Mouse (Mus musculus) hindbrain, embryonic 14.5 days (tissue): ENCODE measurements around the gene Itsn1. TPM values are rescaled to one million over a fixed set of nuclear protein-coding genes. Genes with fewer than 3 reads are reported as not detected.

ENCODE experiments used
- ATAC-seq: fragments of 200-750 bp; cut with Nextera tagmentation; 2 replicates; pipeline ENCODE4 v1.8.0; 2017; ENCODE audit warnings: moderate number of reproducible peaks, mild to moderate bottlenecking, moderate TSS enrichment, moderate library complexity; ENCODE audit not compliant: low FRiP score
- DNase-seq: peaks from one replicate; pipeline ENCODE4 v3.0.0-alpha.2; 2015; ENCODE audit warnings: low spot score
- H3K27ac ChIP-seq: fragments of 300-500 bp; sonication (generic); 2 replicates; pipeline ENCODE4 v1.5.1; 2014; ENCODE audit warnings: mild to moderate bottlenecking, moderate library complexity
- H3K27me3 ChIP-seq: fragments of 300-500 bp; sonication (generic); 2 replicates; pipeline ENCODE4 v1.6.1; 2014; ENCODE audit warnings: mild to moderate bottlenecking, low read length, mixed read lengths; ENCODE audit not compliant: control insufficient read depth, insufficient read depth
- H3K36me3 ChIP-seq: fragments of 300-500 bp; sonication (generic); replicated peaks from 2 replicates; pipeline ENCODE4 v1.6.1; 2014; ENCODE audit not compliant: control insufficient read depth, insufficient read depth
- H3K4me1 ChIP-seq: fragments of 300-500 bp; sonication (generic); replicated peaks from 2 replicates; pipeline ENCODE4 v1.6.1; 2014; ENCODE audit warnings: antibody characterized with exemption, low read length, mixed read lengths; ENCODE audit not compliant: control insufficient read depth, insufficient read depth
- H3K4me2 ChIP-seq: fragments of 300-500 bp; sonication (generic); replicated peaks from 2 replicates; pipeline ENCODE4 v1.6.1; 2014; ENCODE audit warnings: mild to moderate bottlenecking, moderate library complexity
- H3K4me3 ChIP-seq: fragments of 300-500 bp; sonication (generic); replicated peaks from 2 replicates; pipeline ENCODE4 v1.5.1; 2014; ENCODE audit warnings: mild to moderate bottlenecking, low read length
- H3K9ac ChIP-seq: fragments of 300-500 bp; sonication (generic); 2 replicates; pipeline ENCODE4 v1.6.1; 2014
- H3K9me3 ChIP-seq: fragments of 300-500 bp; sonication (generic); 2 replicates; pipeline ENCODE4 v1.6.1; 2016; ENCODE audit warnings: low read length; ENCODE audit not compliant: control insufficient read depth
- WGBS: fragments of 180-500 bp; shearing (Covaris S2); extraction: QIAGEN DNeasy Blood & Tissue Kit; methylation state at CpG from one replicate; pipeline ENCODE4 v1.1.7; 2014; 5-methylcytosine and 5-hydroxymethylcytosine counted together
- polyA plus RNA-seq: library from polyadenylated mRNA; unstranded; fragments of >200 nt; fragmentation: Nextera tagmentation; extraction: Ambion mirVana; gene quantifications from 2 replicates; pipeline ENCODE4 v1.2.1, GENCODE M21; 2014

Itsn1 gene
- polyA plus RNA-seq, 1 experiment from 2014 or later = 61.8 TPM

DNA sequence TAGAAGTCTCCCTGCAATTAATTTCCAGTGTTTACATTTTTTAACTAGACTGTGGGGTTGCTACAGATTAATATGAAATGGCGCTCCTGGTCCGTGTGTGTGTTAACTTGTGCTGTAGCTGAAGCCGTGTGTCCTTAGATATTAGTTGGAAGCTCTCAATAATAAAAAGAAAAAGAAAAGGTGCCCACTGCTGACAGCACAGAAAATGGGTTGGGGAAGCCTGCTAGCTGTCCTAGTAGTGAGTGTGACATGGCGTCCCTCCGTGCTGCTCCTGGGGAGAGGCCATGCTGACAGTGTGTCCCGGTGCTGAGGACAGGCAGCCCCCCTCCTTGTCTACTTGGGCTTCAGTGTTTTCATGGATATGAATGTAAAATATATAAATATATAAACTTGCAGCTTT lies 142.1 kb downstream of the Itsn1 start:
- H3K27ac ChIP-seq = no peak overlapping the region
- H3K4me1 ChIP-seq = no peaks in the 10 kb centered on the region
- no peaks in the 10 kb centered on the region for H3K27me3 ChIP-seq
- no peak overlapping the region for H3K9ac ChIP-seq
- H3K9me3 ChIP-seq = no peaks in the 10 kb centered on the region
- H3K4me2 ChIP-seq = no peak overlapping the region
- ATAC-seq = no peak
- 95% methylated on average over 6 of the region's 6 CpGs for WGBS
- H3K4me3 ChIP-seq = no peak overlapping the region
- H3K36me3 ChIP-seq = peaks cover 54% of the 10 kb centered on the region
- no peak for DNase-seq

DNA sequence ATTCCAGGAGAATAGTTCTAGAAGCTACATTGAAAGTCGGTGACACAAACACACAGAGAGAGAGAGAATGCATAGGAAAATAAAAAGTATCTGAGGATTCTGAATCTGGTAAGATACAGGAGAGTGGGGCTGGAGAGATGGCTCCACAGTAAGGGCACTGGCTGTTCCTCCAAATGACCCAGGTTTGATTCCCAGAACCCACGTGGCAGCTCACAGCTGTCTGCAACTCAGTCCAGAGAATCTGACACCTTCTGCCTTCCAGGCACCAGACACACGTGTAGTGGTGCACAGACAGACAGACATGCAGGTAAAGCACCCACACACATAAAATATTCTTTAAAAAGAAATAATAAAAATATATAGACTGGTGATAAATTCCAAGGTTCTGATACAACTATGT lies 144.6 kb downstream of the Itsn1 start:
- Histone ChIP-seq H3K4me2 (no peak overlapping the region), H3K4me1 (no peaks in the 10 kb centered on the region), H3K4me3 (no peak overlapping the region), H3K27ac (no peak overlapping the region), H3K9me3 (no peaks in the 10 kb centered on the region), H3K9ac (no peak overlapping the region), H3K27me3 (no peaks in the 10 kb centered on the region), H3K36me3 (peaks cover 44% of the 10 kb centered on the region)
- ATAC-seq (no peak), DNase-seq (no peak)
- 83% methylated on average over 3 of the region's 3 CpGs for WGBS

DNA sequence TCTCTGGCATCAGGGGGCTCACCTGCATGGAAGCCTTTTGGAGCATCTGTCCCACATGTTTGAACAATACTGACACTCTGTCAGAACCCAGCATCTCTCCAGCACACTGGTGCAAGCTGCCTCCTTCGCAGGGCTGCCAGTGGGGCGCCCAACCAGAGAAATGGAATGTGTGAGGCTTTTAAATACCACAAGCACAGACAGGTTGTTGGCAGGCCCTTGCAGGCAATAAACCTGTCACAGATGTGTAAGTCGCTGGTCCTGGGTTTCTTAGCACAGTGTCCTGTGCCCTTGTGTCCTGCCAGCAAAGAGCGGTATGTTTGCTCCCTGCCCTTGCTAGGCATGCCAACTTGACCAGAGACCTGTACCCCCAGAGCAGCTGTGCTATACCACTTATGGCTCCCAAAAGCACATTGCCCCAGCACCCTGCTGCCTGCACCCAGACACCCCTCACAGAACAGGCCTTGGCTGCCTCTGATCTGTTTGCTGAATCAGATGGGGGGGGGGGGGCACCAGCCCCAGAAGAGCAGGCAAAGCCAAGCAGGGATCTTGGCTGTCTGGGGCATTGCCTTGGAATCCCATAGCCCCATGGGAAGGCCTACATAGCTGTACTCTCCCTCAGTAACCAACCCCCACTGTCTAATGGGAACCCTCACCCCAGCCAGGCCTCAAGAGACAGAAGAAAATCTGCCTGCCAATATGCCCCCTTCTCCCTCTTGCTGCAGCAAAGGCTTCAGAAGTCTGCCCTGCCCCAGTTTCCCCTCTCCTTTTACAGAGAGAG lies 146.7 kb downstream of the Itsn1 start:
- Histone ChIP-seq H3K4me1 (no peaks in the 10 kb centered on the region), H3K27ac (0 out of 2 replicates have a peak overlapping the region, but pooled peaks have one; percentile 20), H3K36me3 (peaks cover 38% of the 10 kb centered on the region), H3K4me3 (no peak overlapping the region), H3K9me3 (no peaks in the 10 kb centered on the region), H3K27me3 (no peaks in the 10 kb centered on the region), H3K4me2 (no peak overlapping the region), H3K9ac (no peak overlapping the region)
- WGBS = 69% methylated on average over 4 of the region's 4 CpGs
- DNase-seq (no peak), ATAC-seq (no peak)

DNA sequence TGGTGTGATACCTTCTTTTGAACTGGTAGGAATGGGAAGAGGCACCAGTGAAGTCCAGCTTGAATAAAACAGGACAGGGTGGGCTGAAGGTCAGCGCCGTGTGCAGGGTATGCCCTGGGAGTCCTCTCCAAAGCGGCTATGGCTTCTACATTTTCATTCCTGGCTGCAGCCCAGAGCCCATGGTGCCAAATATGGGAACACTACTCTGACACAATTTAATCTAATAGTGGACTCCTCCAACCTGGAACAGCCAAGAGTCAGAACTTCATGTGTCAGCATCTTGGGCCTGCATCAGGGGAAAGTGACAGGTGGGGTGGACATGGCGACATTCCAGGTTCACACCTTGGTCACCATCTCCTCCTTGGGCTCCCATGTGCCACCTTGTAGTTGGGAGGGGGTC lies 147.4 kb downstream of the Itsn1 start:
- DNase-seq (no peak), ATAC-seq (no peak)
- 100% methylated on average over 4 of the region's 4 CpGs for WGBS
- H3K4me3 ChIP-seq = no peak overlapping the region
- H3K4me1 ChIP-seq = no peaks in the 10 kb centered on the region
- no peaks in the 10 kb centered on the region for H3K27me3 ChIP-seq
- H3K36me3 ChIP-seq = peaks cover 38% of the 10 kb centered on the region
- no peak overlapping the region for H3K27ac ChIP-seq
- H3K9ac ChIP-seq = no peak overlapping the region
- H3K4me2 ChIP-seq = no peak overlapping the region
- H3K9me3 ChIP-seq = no peaks in the 10 kb centered on the region

DNA sequence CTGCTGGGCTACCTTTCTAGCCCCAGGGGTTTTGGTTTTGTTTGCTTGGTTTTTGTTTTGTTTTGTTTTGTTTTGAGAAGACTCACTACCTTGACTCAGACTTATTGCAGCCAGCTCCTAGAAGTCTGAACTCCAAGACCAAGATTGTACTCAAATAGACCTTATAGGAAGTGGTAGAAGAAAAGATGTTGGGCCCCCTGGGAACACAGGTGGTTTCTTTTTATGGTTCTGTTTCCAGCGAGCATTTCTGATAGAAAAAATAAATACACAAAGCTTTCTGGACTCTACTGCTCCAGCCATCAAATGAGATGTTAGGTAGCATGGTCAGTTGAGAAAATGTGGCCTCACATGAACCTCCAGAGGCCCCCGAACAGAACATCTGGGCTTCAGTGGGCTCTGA lies 150.0 kb downstream of the Itsn1 start:
- DNase-seq = no peak

DNA sequence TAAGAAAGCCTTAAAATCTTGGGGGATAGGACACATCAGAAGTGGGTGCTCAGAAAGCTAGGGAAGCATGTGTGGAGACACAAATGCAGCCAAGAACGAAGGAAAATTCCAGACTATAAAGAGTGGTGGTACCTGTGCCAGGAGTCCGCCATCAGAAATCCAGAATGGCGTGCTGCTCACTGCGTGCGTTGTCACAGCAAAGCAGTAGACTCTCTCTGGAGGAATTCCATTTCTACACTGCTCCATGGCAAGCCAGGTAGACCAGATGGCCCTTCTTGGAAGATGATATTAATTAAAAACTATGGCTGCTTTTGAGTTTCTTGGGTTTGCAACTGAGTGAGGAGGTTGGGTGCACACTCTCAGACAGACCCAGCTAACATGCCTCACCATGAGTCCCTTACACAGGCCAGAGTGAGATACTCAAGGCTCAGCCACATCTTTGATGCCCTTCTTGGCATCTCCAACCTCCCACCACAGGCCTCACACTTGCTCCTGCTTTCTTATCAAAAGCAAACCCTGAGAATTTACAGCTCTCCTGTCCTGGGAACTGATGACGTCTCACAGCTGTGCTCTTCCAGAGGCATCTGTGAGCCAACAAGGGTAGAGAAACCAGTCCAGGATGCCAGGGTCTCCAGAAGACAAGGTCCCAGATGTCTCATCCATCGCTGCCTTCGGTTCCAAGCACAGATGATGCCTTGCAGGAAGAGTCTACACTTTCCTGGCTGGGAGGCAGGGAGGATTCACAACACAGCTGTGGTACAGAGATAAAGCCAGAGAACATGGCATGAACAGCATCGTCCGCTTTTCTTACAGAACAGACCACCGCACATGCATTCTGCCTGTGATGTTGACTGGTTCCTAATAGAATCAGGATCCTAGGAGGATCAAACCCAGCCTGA lies 152.0 kb downstream of the Itsn1 start:
- no peak for DNase-seq
- no peak overlapping the region for H3K27ac ChIP-seq
- peaks cover 29% of the 10 kb centered on the region; the same call in 1 of the 2 replicates for H3K36me3 ChIP-seq
- no peak overlapping the region for H3K4me3 ChIP-seq
- H3K4me2 ChIP-seq = no peak overlapping the region
- H3K9ac ChIP-seq = no peak overlapping the region
- no peaks in the 10 kb centered on the region for H3K9me3 ChIP-seq
- H3K4me1 ChIP-seq = no peaks in the 10 kb centered on the region
- no peak for ATAC-seq
- H3K27me3 ChIP-seq = no peaks in the 10 kb centered on the region
- 95% methylated on average over 11 of the region's 11 CpGs for WGBS

More for the DNA sequence above, 150.0 kb downstream of the Itsn1 start:
- Histone ChIP-seq H3K27ac (no peak overlapping the region), H3K9me3 (no peaks in the 10 kb centered on the region), H3K4me1 (no peaks in the 10 kb centered on the region), H3K4me3 (no peak overlapping the region), H3K4me2 (no peak overlapping the region), H3K9ac (no peak overlapping the region), H3K36me3 (peaks cover 29% of the 10 kb centered on the region; the same call in 1 of the 2 replicates), H3K27me3 (no peaks in the 10 kb centered on the region)
- no peak for ATAC-seq
- WGBS = 88% methylated on average over 2 of the region's 2 CpGs

DNA sequence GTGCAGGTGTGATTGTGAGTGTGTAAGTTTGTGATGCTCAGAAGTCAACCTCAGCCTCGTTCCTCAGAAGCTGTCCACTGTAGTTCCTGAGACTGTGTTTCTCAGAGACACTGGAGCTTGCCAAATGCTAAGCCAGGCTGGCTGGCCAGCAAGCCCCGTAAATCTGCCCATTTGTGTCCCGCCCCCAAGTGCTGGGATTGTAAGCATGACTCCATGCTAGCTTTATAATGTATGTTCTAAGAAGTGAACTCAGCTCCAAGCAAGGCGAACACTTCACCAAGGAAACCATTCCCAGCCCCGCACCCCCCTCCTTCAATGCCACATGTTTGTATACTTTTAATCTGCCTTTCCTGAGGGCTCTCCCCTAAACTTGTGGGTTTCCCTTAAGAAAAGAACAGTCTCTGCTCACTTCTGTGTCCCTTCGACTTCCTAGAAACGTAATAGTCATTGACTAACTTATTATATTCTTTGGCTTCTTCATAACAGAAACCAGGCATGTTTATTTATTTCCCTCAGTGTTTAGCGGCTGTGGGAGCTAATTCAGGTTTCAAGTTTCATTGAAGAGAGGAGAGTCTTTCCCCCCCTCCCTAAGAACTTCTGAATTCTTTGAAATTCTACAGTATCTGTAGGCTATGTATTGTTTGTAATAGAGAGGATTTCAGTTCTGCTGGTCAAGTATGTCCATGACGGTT lies 153.2 kb downstream of the Itsn1 start:
- no peak for ATAC-seq
- no peaks in the 10 kb centered on the region for H3K27me3 ChIP-seq
- no peak overlapping the region for H3K27ac ChIP-seq
- no peak for DNase-seq
- no peak overlapping the region for H3K4me3 ChIP-seq
- H3K9ac ChIP-seq = no peak overlapping the region
- H3K36me3 ChIP-seq = peaks cover 30% of the 10 kb centered on the region; the same call in 1 of the 2 replicates
- no peaks in the 10 kb centered on the region for H3K4me1 ChIP-seq
- 81% methylated on average over 9 of the region's 9 CpGs for WGBS
- no peak overlapping the region for H3K4me2 ChIP-seq
- H3K9me3 ChIP-seq = no peaks in the 10 kb centered on the region

DNA sequence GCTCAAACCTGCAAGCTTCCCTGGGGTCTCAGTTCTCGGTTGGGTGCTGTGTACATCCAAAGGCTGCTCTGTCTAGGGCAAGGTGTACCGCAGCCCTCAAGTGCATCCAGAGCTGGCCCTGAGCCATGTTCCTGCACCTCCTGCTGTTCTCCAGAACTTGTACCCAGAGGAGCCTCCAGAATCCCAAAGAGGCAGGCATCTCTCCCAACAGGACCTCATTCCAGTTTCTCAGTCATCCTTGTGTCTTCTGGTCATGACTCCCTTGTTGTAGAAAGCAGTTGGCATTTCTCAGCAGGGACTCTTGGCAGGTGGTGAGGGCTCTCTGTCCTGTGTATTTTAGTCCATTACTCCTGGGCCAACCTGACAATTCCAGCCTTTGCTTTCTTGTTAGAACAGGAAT lies 154.6 kb downstream of the Itsn1 start:
- H3K27ac ChIP-seq = no peak overlapping the region
- H3K9me3 ChIP-seq = no peaks in the 10 kb centered on the region
- no peaks in the 10 kb centered on the region for H3K4me1 ChIP-seq
- H3K4me3 ChIP-seq = no peak overlapping the region
- no peak overlapping the region for H3K9ac ChIP-seq
- 97% methylated on average over 2 of the region's 2 CpGs for WGBS
- H3K36me3 ChIP-seq = peaks cover 41% of the 10 kb centered on the region
- no peak overlapping the region for H3K4me2 ChIP-seq
- H3K27me3 ChIP-seq = no peaks in the 10 kb centered on the region
- no peak for DNase-seq
- ATAC-seq = no peak

DNA sequence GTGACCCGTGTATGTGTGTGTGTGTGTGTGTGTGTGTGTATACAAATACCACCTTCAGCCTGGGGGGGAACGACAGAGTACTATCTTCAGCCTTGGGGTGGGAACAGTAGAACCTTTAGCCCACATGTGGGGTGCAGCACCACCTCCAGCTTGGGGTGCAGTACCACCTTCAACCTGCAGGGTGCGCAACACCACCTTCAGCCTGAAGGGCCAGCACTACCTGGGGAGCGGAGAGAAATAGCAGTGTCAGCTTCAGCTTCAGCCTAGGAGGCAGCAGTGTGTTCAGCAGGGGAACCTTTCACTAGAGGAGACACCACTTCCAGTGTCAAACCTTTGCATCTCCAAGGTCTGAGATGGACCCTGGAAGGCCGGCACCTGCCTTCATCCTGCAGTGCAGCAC lies 155.1 kb downstream of the Itsn1 start:
- no peak for ATAC-seq
- 58% methylated on average over 5 of the region's 5 CpGs for WGBS
- Histone ChIP-seq H3K4me2 (no peak overlapping the region), H3K36me3 (peaks cover 44% of the 10 kb centered on the region), H3K27ac (no peak overlapping the region), H3K9me3 (no peaks in the 10 kb centered on the region), H3K9ac (no peak overlapping the region), H3K4me3 (no peak overlapping the region), H3K4me1 (no peaks in the 10 kb centered on the region), H3K27me3 (no peaks in the 10 kb centered on the region)
- no peak for DNase-seq
